Mouse (Mus musculus): ENCODE measurements at regions not wholly inside any gene's neighbourhood (a gene's known extent, or its start where the extent isn't known, plus 50 kb on each side); places are given as distances from the start of the nearest gene placed in this dataset.

- peak in 1 of 2 experiments; percentile 21 for DNase-seq (ENCODE audit: low spot score in 2 of 2)
- intact Hi-C loops (cut with DNase I) = no loop called here
Observed at GRCm38 (mm10) chr4:18169855-18170508, 1435.3 kb upstream of the Gm12353 start.

DNA sequence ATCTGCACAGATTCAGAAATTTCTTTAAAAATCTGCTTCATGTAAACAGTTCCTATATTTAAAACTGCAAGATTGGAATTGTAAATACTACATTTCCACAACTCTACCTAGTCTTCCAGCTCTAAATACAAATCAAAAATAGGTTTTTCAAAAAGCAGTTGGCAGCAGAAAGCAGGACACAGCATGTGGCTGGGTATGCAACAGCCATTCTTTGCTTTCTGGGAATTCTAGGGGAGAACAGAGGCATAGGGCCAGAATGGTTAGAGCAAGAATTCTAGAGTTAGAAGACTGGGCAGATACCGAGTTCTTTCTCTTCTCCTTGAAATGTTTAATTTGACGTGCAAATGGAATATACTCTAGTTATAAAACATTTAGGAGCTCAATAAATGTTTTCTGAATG, 1434.4 kb upstream of the Gm12353 start:
- DNase-seq (ENCODE audit: low spot score in 2 of 2) = peak in 1 of 2 experiments; percentile 45
- intact Hi-C loops (cut with DNase I) = no loop called here

- intact Hi-C loops (cut with DNase I) = no loop called here
- DNase-seq (ENCODE audit: low spot score in 2 of 2) = no peak
Observed at GRCm38 (mm10) chr4:18180870-18181447, 1424.3 kb upstream of the Gm12353 start.

Data from left cerebral cortex, postnatal 25 days (tissue).